Mouse (Mus musculus) megakaryocyte, adult 5-6 weeks (primary cell): ENCODE results near the gene Ddah2. TPM values are rescaled to one million over a fixed set of nuclear protein-coding genes. Genes with fewer than 3 reads are reported as not detected.
A peak's percentile ranks its signal among the peaks of the same experiment; 100 is the strongest.

ENCODE experiments used
- ATAC-seq: 2 replicates; pipeline ENCODE4 v1.8.0; 2016; ENCODE audit warnings: mild to moderate bottlenecking, inconsistent platforms; ENCODE audit not compliant: poor library complexity, severe bottlenecking
- total RNA-seq, 2 experiments: library from RNA; stranded (forward) in 1 of 2; stranded (reverse) in 1 of 2; fragments of 153-499, 151-499 nt in 1 of 2; fragments of 221-1000, 200-1000 nt in 1 of 2; gene quantifications; 2 replicates each; pipeline versions ENCODE4 v1.2.3 to v1.2.4; 2015 to 2017

Gene Ddah2
- total RNA-seq, 2 experiments from 2014 or later, result 1.2 to 3.1 TPM

DNA sequence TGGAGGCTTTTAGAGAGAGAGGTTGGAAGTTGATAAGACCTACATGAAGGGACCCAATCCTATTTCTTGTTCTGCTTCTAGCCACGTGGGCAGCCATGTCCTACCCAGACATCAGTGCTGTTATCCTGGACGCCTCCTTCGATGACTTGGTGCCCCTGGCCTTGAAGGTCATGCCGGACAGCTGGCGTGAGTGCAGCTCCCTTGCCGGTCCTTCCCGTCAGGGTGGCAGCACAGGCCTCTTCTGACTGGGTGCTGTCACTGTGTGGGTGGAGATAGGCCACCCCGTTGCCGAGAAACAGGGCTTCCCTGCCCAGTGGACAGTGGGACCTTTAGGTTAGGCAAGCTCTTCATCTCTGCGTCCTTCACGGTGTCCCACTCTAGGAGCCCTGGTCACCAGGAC is 42.3 kb downstream of the Ddah2 start:
- no peak for ATAC-seq

DNA sequence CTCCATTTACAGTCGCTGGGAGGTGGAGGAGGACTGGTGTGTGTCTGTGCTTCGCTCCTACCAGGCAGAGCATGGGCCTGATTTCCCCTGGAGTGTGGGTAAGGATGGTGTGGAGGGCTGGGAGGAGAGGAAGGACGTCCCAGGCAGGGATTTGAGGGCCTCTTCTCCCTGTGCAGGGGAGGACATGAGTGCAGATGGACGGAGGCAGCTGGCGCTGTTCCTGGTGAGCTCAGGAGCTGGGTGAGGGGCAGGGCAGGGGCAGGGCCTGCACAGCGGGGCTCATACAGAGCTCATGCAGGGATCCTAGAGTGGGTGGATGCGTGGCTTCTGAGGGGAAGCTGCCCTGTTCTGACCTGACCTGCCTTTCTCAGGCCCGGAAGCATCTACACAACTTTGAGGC is 43.5 kb downstream of the Ddah2 start:
- ATAC-seq, result no peak

DNA sequence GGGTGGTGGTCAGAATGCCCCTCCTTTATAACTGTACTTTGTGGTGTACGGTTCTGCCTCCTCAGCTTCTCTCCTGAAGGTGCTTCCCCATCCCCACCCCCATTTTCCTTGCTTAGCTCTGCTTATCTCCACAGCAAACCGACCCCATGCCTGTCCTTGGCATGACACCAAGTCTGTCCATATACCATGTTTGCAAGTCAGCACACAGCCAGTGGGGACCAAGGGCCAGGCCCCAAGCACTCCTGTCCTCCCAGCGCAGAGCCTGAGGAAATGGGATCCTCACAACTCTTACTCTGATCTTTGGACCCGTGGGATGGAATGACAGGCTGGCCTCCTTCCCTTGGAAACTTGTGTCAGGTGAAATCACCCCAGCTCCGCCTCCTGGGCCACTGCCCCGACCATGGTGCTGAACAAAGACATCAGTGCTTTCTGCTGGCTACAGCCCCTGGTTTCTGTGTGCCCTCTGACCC is 44.4 kb downstream of the Ddah2 start:
- no peak for ATAC-seq

DNA sequence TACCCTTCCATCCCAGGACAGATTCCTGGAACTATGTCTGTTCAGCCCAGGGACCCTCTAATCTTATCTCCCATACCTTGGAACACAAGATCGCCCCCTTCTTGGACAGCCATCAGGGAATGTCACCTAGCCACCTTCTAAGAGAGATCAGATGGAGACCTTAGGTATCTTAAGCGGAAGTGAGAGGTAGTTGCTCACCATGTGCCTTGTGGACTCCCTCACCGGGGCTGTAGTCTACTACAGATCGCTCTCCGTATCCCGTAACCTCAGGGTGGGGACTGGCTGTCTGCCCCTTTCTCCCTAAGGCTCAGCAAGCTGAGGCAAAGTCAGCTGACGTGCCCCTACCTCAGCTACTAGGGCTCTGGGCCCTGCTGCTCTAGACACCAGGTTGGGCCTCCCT is 45.2 kb downstream of the Ddah2 start:
- ATAC-seq, result no peak

DNA sequence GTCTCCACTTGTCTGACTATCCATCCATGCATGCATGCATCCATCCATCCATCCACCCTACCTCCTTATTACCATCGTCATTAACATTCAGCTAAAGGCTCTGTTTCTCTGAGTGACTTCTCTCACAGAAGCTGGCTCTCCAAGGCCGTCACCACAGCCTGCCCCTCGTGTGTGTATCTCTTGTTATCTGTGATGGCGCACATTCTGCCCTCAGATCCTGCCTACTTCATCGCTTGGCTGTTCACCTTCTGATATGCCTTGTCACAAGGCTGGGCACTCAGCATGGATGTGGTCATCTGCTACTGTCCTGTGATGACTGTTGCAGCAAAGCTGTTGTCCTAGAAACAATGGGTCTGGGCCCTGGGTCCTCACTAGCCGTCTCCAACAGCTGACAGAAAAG is 45.9 kb downstream of the Ddah2 start:
- 0 out of 2 replicates have a peak, but pooled peaks have one; percentile 24 for ATAC-seq

DNA sequence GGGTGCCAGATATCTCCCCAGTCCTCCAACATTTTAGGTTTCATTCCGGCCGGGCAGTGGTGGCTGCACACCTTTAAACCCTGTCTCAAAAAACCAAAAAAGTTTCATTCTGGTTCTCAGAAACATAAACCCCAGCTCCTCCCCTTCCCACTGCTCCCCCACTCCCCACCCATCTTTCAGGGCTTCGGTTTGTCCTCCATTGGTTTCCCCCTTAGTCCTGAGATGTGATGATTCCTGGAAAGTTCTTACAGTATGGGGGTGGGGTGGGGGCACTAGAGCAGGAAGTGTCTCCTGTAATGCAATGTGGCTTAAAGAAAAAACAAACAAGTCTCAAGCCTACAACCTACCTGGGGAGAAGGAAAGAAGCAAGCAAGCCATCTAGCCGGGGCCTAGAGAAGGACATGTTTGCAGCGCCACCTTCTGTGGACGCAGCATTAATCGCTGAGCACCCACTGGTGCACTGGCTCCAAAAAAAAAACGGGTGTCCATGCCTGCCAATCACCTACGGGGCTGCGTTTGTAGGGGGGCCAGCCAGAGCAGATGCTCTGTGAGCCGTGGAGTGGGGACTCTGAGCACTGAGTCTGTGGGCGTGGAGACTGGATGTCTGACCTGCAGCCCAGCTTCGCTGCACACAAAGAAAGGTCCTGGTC is 47.0 kb downstream of the Ddah2 start:
- ATAC-seq, result peak; percentile 49; the same call in 1 of the 2 replicates

DNA sequence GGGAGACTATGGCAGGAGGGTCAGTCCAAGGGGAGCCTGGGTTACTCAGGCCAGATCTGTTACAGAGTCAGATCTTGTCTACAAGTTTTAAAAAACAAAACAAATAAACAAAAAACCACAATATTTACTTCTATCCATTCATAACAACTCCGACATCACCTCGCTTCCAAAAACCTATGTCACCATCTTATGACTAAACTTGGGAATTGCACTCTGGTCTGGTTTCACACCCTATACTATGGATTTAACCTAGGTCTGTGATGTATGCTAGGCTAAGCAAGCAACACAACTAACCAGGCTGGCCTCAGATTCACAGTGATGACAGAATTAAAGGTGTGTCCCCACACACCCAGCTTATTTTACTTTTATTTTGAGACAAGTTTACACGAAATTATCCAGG is 47.7 kb downstream of the Ddah2 start:
- ATAC-seq, result no peak

DNA sequence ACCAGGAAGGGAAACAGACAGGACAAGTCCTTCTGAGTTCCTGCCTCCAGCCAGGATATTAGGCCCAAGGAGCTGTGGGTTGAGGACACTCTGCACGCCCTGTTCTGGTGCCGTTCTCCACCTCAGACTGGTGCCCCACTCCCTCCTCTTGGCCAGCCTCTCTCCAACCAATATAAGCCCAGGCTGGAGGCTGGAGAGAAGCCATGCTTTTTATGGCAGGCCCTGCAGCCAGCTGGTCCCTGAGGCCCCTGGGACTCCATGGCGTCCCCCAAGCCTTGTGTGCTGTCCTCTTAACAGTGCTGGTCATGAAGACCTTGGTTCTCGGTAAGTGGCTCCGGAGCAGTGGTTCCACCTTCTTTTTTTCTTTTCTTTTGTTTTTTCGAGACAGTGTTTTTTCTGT is 49.3 kb downstream of the Ddah2 start, which contains the start of gene Ly6g5c:
TSS of gene Ly6g5c (plus strand) at position 183 of the 400 bp plus-strand sequence.
- ATAC-seq, result no peak

Other genes with a start within 250 kb of the Ddah2 start
Only the 30 nearest of the 45 such genes appear.
- 0.33 TPM in 1 of 2 replicates, not detected in the other for gene Slc44a4, start 144.6 kb upstream of the Ddah2 start, total RNA-seq (2015)
- 0.12 TPM in 1 of 2 replicates, not detected in the other for gene Slc44a4, start 144.6 kb upstream of the Ddah2 start, total RNA-seq (2017)
- 18.1 and 22.9 TPM in 2 replicates for gene Neu1, start 127.8 kb upstream of the Ddah2 start, total RNA-seq (2015)
- gene Neu1, start 127.8 kb upstream of the Ddah2 start, total RNA-seq (2017), result 23.4 and 23.7 TPM in 2 replicates
- gene Hspa1b, start 99.8 kb upstream of the Ddah2 start, total RNA-seq (2015), result 14.9 and 22.6 TPM in 2 replicates
- 23.0 and 30.6 TPM in 2 replicates for gene Hspa1b, start 99.8 kb upstream of the Ddah2 start, total RNA-seq (2017)
- not detected in 2 replicates for gene Gm20481, start 89.1 kb upstream of the Ddah2 start, total RNA-seq (2015)
- not detected in 2 replicates for gene Gm20481, start 89.1 kb upstream of the Ddah2 start, total RNA-seq (2017)
- gene Hspa1a, start 86.9 kb upstream of the Ddah2 start, total RNA-seq (2015), result 10.8 and 12.4 TPM in 2 replicates
- 29.2 and 32.0 TPM in 2 replicates for gene Hspa1a, start 86.9 kb upstream of the Ddah2 start, total RNA-seq (2017)
- not detected in 2 replicates for gene Hspa1l, start 86.3 kb upstream of the Ddah2 start, total RNA-seq (2015)
- gene Hspa1l, start 86.3 kb upstream of the Ddah2 start, total RNA-seq (2017), result 0.22 TPM in 1 of 2 replicates, not detected in the other
- 85.8 and 141 TPM in 2 replicates for gene Lsm2, start 77.2 kb upstream of the Ddah2 start, total RNA-seq (2015)
- gene Lsm2, start 77.2 kb upstream of the Ddah2 start, total RNA-seq (2017), result 13.2 and 31.2 TPM in 2 replicates
- 42.2 and 61.8 TPM in 2 replicates for gene Vars, start 58.0 kb upstream of the Ddah2 start, total RNA-seq (2015)
- 110 and 165 TPM in 2 replicates for gene Vars, start 58.0 kb upstream of the Ddah2 start, total RNA-seq (2017)
- gene Vwa7, start 42.5 kb upstream of the Ddah2 start, total RNA-seq (2015), result 0.07 TPM in 1 of 2 replicates, not detected in the other
- gene Vwa7, start 42.5 kb upstream of the Ddah2 start, total RNA-seq (2017), result 0.11 TPM in 1 of 2 replicates, not detected in the other
- gene Sapcd1, start 31.0 kb upstream of the Ddah2 start, total RNA-seq (2015), result 1.4 and 1.5 TPM in 2 replicates
- gene Sapcd1, start 31.0 kb upstream of the Ddah2 start, total RNA-seq (2017), result 0.22 TPM in 1 of 2 replicates, not detected in the other
- 7.4 and 7.5 TPM in 2 replicates for gene Msh5, start 12.3 kb upstream of the Ddah2 start, total RNA-seq (2015)
- 3.6 and 6.3 TPM in 2 replicates for gene Msh5, start 12.3 kb upstream of the Ddah2 start, total RNA-seq (2017)
- gene Clic1, start 9.1 kb upstream of the Ddah2 start, total RNA-seq (2015), result 415 and 463 TPM in 2 replicates
- 386 and 405 TPM in 2 replicates for gene Clic1, start 9.1 kb upstream of the Ddah2 start, total RNA-seq (2017)
- gene Ly6g6c, start 6.4 kb downstream of the Ddah2 start, total RNA-seq (2015), result not detected in 2 replicates
- not detected in 2 replicates for gene Ly6g6c, start 6.4 kb downstream of the Ddah2 start, total RNA-seq (2017)
- gene Mpig6b, start 7.1 kb downstream of the Ddah2 start, total RNA-seq (2015), result not detected in 2 replicates
- gene Mpig6b, start 7.1 kb downstream of the Ddah2 start, total RNA-seq (2017), result not detected in 2 replicates
- gene Ly6g6e, start 17.9 kb downstream of the Ddah2 start, total RNA-seq (2015), result not detected in 2 replicates
- gene Ly6g6e, start 17.9 kb downstream of the Ddah2 start, total RNA-seq (2017), result not detected in 2 replicates
- not detected in 2 replicates for gene Ly6g6d, start 19.0 kb downstream of the Ddah2 start, total RNA-seq (2015)
- gene Ly6g6d, start 19.0 kb downstream of the Ddah2 start, total RNA-seq (2017), result not detected in 2 replicates
- gene Ly6g6f, start 26.6 kb downstream of the Ddah2 start, total RNA-seq (2015), result not detected in 2 replicates
- not detected in 2 replicates for gene Ly6g6f, start 26.6 kb downstream of the Ddah2 start, total RNA-seq (2017)
- 17.6 and 21.3 TPM in 2 replicates for gene Abhd16a, start 30.2 kb downstream of the Ddah2 start, total RNA-seq (2015)
- gene Abhd16a, start 30.2 kb downstream of the Ddah2 start, total RNA-seq (2017), result 18.0 and 20.4 TPM in 2 replicates
- gene Ly6g5c, start 49.2 kb downstream of the Ddah2 start, total RNA-seq (2015), result not detected in 2 replicates
- gene Ly6g5c, start 49.2 kb downstream of the Ddah2 start, total RNA-seq (2017), result not detected in 2 replicates
- 6.1 and 8.2 TPM in 2 replicates for gene Ly6g5b, start 56.4 kb downstream of the Ddah2 start, total RNA-seq (2015)
- gene Ly6g5b, start 56.4 kb downstream of the Ddah2 start, total RNA-seq (2017), result 1.4 and 1.8 TPM in 2 replicates
- 22.6 and 24.6 TPM in 2 replicates for gene Gpank1, start 62.4 kb downstream of the Ddah2 start, total RNA-seq (2015)
- gene Gpank1, start 62.4 kb downstream of the Ddah2 start, total RNA-seq (2017), result 48.5 and 50.0 TPM in 2 replicates
- 404 and 428 TPM in 2 replicates for gene Csnk2b, start 63.0 kb downstream of the Ddah2 start, total RNA-seq (2015)
- 323 and 362 TPM in 2 replicates for gene Csnk2b, start 63.0 kb downstream of the Ddah2 start, total RNA-seq (2017)
- gene D17H6S53E, start 67.3 kb downstream of the Ddah2 start, total RNA-seq (2015), result 4.5 and 4.7 TPM in 2 replicates
- 13.0 and 26.1 TPM in 2 replicates for gene D17H6S53E, start 67.3 kb downstream of the Ddah2 start, total RNA-seq (2017)
- gene Apom, start 73.0 kb downstream of the Ddah2 start, total RNA-seq (2015), result 0.38 TPM in 1 of 2 replicates, not detected in the other
- 0.26 TPM in 1 of 2 replicates, not detected in the other for gene Apom, start 73.0 kb downstream of the Ddah2 start, total RNA-seq (2017)
- 87.9 and 91.7 TPM in 2 replicates for gene Bag6, start 76.1 kb downstream of the Ddah2 start, total RNA-seq (2015)
- gene Bag6, start 76.1 kb downstream of the Ddah2 start, total RNA-seq (2017), result 72.4 and 90.5 TPM in 2 replicates
- 144 and 172 TPM in 2 replicates for gene Prrc2a, start 105.9 kb downstream of the Ddah2 start, total RNA-seq (2015)
- 35.8 and 60.6 TPM in 2 replicates for gene Prrc2a, start 105.9 kb downstream of the Ddah2 start, total RNA-seq (2017)
- gene Aif1, start 117.0 kb downstream of the Ddah2 start, total RNA-seq (2015), result 78.7 and 81.4 TPM in 2 replicates
- 103 and 120 TPM in 2 replicates for gene Aif1, start 117.0 kb downstream of the Ddah2 start, total RNA-seq (2017)
- 425 and 434 TPM in 2 replicates for gene Lst1, start 129.4 kb downstream of the Ddah2 start, total RNA-seq (2015)
- 495 and 596 TPM in 2 replicates for gene Lst1, start 129.4 kb downstream of the Ddah2 start, total RNA-seq (2017)
- gene Ltb, start 135.4 kb downstream of the Ddah2 start, total RNA-seq (2015), result 11.7 and 13.3 TPM in 2 replicates
- gene Ltb, start 135.4 kb downstream of the Ddah2 start, total RNA-seq (2017), result 7.3 and 11.2 TPM in 2 replicates
- gene Tnf, start 143.0 kb downstream of the Ddah2 start, total RNA-seq (2015), result 33.1 and 34.6 TPM in 2 replicates
- gene Tnf, start 143.0 kb downstream of the Ddah2 start, total RNA-seq (2017), result 28.2 and 30.0 TPM in 2 replicates